Mouse (Mus musculus) macrophage (primary cell): ENCODE measurements at regions not wholly inside any gene's neighbourhood (a gene's known extent, or its start where the extent isn't known, plus 50 kb on each side); places are given as distances from the start of the nearest gene placed in this dataset.
"Not testable (repeated sequence)": the region's sequence is repeated elsewhere in the genome, so short reads cannot be mapped to it uniquely, and the experiment has no call there.

Experiments used
- H3K27ac ChIP-seq: fragments of 350-480 bp; formaldehyde crosslinking; 2 replicates; pipeline ENCODE4 v1.9.0; 2021
- H3K36me3 ChIP-seq: fragments of 350-480 bp; formaldehyde crosslinking; 2 replicates; pipeline ENCODE4 v1.9.0; 2021; ENCODE audit errors: inconsistent target
- H3K4me3 ChIP-seq: fragments of 350-480 bp; formaldehyde crosslinking; 2 replicates; pipeline ENCODE4 v1.9.0; 2021; ENCODE audit errors: inconsistent target
- H3K79me2 ChIP-seq: fragments of 350-480 bp; formaldehyde crosslinking; 2 replicates; pipeline ENCODE4 v1.9.0; 2021; ENCODE audit errors: inconsistent target
- WGBS: methylation state at CpG from one replicate; pipeline ENCODE4 v1.1.7; 2026; ENCODE audit warnings: inconsistent platforms; ENCODE audit not compliant: missing documents; 5-methylcytosine and 5-hydroxymethylcytosine counted together

- Histone ChIP-seq H3K4me3 (no peak overlapping the region), H3K27ac (no peak overlapping the region), H3K36me3 (no peaks in the 10 kb centered on the region), H3K79me2 (no peaks in the 10 kb centered on the region)
- 87% methylated on average over 6 of the region's 6 CpGs for WGBS
These were observed 275.8 kb upstream of the Maf start for GRCm38 (mm10) chr8:115983397-115983796.

DNA sequence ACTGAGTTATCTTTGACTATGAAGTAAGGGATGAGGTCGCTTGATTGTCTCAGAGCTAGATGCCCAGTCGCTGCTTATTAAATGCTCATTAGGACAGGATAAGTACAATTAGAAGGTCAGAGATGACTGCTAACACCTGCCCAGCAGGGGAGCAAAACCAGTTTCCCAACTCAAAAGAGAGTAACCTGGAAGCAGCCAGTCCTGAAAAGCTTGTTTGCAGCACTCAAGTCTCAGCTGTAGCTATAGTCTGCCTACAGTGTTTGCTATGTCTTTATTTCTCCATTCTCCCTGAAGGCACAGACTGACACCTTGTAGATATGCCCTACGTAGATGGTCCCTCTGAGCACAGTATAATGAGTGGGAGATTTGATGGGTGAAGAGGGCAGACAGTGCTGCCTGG is 274.7 kb upstream of the Maf start:
- H3K4me3 ChIP-seq: no peak overlapping the region
- H3K79me2 ChIP-seq: no peaks in the 10 kb centered on the region
- H3K36me3 ChIP-seq: no peaks in the 10 kb centered on the region
- WGBS: 90% methylated on average over 3 of the region's 3 CpGs
- H3K27ac ChIP-seq: no peak overlapping the region

- no peak overlapping the region for H3K4me3 ChIP-seq
- WGBS: 92% methylated on average over 7 of the region's 7 CpGs
- no peaks in the 10 kb centered on the region for H3K36me3 ChIP-seq
- H3K27ac ChIP-seq: no peak overlapping the region
- H3K79me2 ChIP-seq: no peaks in the 10 kb centered on the region
These were observed 273.8 kb upstream of the Maf start for GRCm38 (mm10) chr8:115981426-115981825.

GRCm38 (mm10) chr8:115980616-115981015 is 273.0 kb upstream of the Maf start:
- no peaks in the 10 kb centered on the region for H3K79me2 ChIP-seq
- H3K36me3 ChIP-seq: no peaks in the 10 kb centered on the region
- WGBS: 83% methylated on average over 3 of the region's 3 CpGs

GRCm38 (mm10) chr8:115977152-115977551 is 269.6 kb upstream of the Maf start:
- Histone ChIP-seq H3K4me3 (no peak overlapping the region), H3K36me3 (no peaks in the 10 kb centered on the region), H3K27ac (no peak overlapping the region), H3K79me2 (no peaks in the 10 kb centered on the region)
- WGBS: 79% methylated on average over 4 of the region's 4 CpGs

More at GRCm38 (mm10) chr8:115980616-115981015, 273.0 kb upstream of the Maf start:
- Histone ChIP-seq H3K4me3 (no peak overlapping the region), H3K27ac (no peak overlapping the region)

DNA sequence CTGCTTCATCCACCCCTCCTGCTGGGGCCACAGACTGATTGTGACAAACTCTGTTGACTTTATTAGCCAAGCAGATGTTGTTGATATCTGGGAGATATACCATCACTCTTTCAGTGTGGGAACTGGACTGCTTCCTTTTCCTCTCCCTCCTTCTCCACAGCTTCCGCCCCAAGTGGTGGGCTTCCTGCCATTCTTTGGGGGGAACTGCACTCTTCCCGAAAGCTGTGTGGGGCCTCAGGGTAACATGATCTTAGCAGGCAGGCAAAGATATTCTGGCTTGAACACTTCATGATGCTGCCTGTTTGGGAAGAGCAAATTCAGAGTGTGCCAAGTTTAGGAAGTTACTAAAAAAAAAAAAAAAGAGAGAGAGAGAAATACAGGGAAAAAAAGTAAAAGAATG is 267.1 kb upstream of the Maf start:
- H3K27ac ChIP-seq: no peak overlapping the region
- no peaks in the 10 kb centered on the region for H3K36me3 ChIP-seq
- no peaks in the 10 kb centered on the region for H3K79me2 ChIP-seq
- H3K4me3 ChIP-seq: no peak overlapping the region
- 36% methylated on average over 2 of the region's 2 CpGs for WGBS

DNA sequence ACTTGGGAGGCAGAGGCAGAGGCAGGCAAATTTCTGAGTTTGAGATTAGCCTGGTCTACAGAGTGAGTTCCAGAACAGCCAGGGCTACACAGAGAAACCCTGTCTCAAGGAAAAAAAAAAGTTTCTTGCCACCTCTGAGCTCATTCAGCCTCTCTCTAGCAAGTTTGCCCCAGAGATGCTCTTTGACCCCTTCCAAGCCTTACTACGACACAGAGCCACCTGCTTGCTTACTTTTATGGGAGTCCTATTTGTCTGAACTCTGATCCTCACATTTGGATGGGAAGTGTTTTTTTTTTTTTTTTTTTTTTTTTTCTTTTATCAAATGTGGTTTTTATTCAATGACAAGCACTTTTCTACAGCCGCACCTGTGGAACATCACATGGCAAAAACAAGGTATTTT is 263.8 kb upstream of the Maf start:
- not testable (repeated sequence) for H3K36me3 ChIP-seq, H3K4me3 ChIP-seq, H3K79me2 ChIP-seq, H3K27ac ChIP-seq
- 85% methylated on average over 2 of the region's 2 CpGs for WGBS

DNA sequence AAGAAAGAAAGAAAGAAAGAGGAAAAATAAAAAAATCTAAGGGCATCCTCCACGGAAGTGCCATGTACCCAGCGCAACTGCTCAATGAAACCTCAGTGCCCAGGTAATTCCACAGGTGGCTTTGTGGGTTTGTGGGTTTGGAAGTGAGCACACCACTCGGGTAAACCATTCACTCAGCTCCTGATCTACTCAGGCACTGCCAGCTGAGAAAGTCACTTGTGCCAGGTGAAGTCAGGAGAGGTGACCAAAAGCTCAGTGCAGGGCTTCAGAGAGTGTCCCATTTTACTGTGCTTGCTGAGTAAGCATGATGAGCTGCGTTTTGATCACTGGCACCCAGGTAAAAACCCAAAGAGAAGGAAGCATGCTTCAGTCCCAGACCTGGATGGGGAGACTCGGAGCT is 260.5 kb upstream of the Maf start:
- H3K4me3 ChIP-seq: no peak overlapping the region
- WGBS: 83% methylated on average over 5 of the region's 5 CpGs
- H3K36me3 ChIP-seq: no peaks in the 10 kb centered on the region
- H3K79me2 ChIP-seq: no peaks in the 10 kb centered on the region
- H3K27ac ChIP-seq: no peak overlapping the region

GRCm38 (mm10) chr8:115965981-115966380 is 258.4 kb upstream of the Maf start:
- no peaks in the 10 kb centered on the region for H3K79me2 ChIP-seq
- H3K4me3 ChIP-seq: no peak overlapping the region
- no peak overlapping the region for H3K27ac ChIP-seq
- H3K36me3 ChIP-seq: no peaks in the 10 kb centered on the region
- WGBS: 84% methylated on average over 7 of the region's 7 CpGs

DNA sequence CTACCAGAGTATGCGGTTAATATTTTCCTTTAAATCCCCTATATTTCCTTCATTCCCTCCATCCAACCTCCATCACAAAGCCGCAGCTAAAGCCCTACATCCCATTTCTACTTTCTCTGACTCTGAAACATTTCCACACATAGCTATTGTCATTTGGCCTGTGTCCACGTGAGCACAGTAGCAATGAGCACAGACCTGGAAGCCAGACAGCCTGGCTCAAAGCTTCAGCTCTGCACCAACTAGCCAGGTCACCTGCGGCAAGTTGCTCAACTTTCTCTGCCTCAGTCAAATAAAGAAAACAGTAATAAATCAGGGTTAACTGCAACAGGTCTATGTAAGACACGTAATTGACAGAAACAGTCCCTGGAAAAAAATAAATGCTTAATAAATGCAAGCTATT is 247.8 kb upstream of the Maf start:
- 92% methylated on average over 5 of the region's 5 CpGs for WGBS

DNA sequence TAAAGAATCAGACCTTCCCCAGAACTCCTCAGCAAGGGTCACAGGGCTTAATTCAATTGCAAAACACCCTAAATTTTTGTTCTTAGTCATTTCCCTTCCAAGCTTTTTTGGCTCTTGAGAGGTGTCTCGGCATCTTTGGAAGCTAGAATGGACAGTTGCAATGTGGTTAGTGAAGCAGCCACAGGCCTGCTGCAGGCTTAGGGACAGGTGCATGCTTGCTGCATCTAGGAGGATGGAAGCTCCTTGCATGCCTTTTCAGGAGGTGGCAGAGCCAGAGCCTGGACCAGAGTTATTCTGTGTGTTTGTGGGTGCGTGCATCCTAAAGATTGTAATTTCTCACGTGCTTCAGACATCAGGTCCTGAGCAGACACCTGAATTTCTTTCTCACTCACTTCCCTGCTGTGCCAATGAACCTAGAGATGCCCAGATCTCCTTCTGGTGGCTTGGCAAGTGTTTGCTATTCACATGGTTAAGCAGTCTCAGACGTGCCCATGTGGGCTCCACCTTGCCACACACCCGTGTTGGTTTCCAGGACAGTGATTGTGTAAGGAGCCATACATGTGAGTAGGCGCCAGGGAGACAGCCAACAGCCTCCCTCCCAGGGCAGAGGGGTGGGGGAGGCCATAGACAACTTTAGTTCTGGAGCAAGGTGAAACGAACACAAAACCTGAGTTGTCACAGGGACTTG is 246.3 kb upstream of the Maf start:
- 76% methylated on average over 7 of the region's 7 CpGs for WGBS
- Histone ChIP-seq H3K79me2 (no peaks in the 10 kb centered on the region), H3K27ac (no peak overlapping the region), H3K4me3 (no peak overlapping the region), H3K36me3 (no peaks in the 10 kb centered on the region)

More for the DNA sequence above, 247.8 kb upstream of the Maf start:
- Histone ChIP-seq H3K27ac (no peak overlapping the region), H3K36me3 (no peaks in the 10 kb centered on the region), H3K4me3 (no peak overlapping the region), H3K79me2 (no peaks in the 10 kb centered on the region)

- H3K4me3 ChIP-seq: no peak overlapping the region
- no peaks in the 10 kb centered on the region for H3K36me3 ChIP-seq
- H3K27ac ChIP-seq: no peak overlapping the region
- 89% methylated on average over 1 of the region's 1 CpGs for WGBS
- no peaks in the 10 kb centered on the region for H3K79me2 ChIP-seq
These were observed 244.9 kb upstream of the Maf start for GRCm38 (mm10) chr8:115952496-115952895.

DNA sequence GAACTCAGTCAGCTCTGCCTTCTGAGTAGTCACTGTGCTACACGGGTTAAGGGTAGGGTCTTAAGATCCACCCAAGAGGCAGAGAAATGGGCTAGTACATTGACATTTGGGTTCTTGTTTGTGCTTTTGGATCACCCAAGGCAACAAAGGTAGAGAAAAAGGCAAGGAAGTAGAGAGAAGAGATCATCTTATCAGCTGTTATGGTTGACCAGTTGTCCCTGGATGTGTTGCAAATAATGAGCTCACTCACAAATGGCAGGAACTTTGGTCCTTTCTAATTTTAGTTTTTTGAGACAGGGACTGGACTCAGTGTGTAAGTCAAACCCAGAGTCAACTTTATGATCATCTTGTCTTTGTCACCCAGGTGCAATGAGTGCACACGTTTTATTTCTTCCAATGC is 241.3 kb upstream of the Maf start:
- Histone ChIP-seq H3K27ac (no peak overlapping the region), H3K79me2 (no peaks in the 10 kb centered on the region), H3K36me3 (no peaks in the 10 kb centered on the region), H3K4me3 (no peak overlapping the region)
- 95% methylated on average over 2 of the region's 2 CpGs for WGBS

DNA sequence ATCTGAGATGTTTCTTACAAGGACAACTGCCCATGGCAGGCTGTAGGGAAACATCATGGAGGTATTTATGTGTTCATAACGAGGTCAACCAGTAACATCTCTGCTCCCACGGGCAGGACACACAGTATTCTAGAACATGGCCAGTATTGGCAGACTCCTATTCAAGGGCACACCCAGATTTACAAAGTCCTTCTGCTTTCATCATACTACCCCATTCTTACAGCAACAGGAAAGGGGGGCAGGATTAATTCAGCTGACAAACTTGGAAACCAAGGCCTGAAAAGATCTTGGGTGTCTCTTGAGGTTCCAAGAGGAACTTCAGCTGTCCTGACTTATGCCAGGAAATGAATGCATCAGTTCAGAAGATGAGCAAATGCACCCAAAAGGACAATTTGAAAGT is 240.4 kb upstream of the Maf start:
- H3K79me2 ChIP-seq: no peaks in the 10 kb centered on the region
- 78% methylated on average over 2 of the region's 2 CpGs for WGBS
- H3K36me3 ChIP-seq: no peaks in the 10 kb centered on the region
- H3K4me3 ChIP-seq: no peak overlapping the region
- no peak overlapping the region for H3K27ac ChIP-seq

GRCm38 (mm10) chr8:115942731-115943509 is 235.3 kb upstream of the Maf start:
- Histone ChIP-seq H3K79me2 (no peaks in the 10 kb centered on the region), H3K27ac (no peak overlapping the region), H3K36me3 (no peaks in the 10 kb centered on the region), H3K4me3 (no peak overlapping the region)
- WGBS: 91% methylated on average over 15 of the region's 16 CpGs
